Mouse (Mus musculus) hindbrain, embryonic 11.5 days (tissue): ENCODE results near the gene Gpr45. TPM values are rescaled to one million over a fixed set of nuclear protein-coding genes. Genes with fewer than 3 reads are reported as not detected.

Experiments used
- ATAC-seq: fragments of 200-750 bp; cut with Nextera tagmentation; 2 replicates; pipeline ENCODE4 v1.8.0; 2017; ENCODE audit warnings: mild to moderate bottlenecking, moderate TSS enrichment, moderate library complexity; ENCODE audit not compliant: low FRiP score
- DNase-seq: peaks from one replicate; pipeline ENCODE4 v3.0.0-alpha.2; 2015; ENCODE audit warnings: low spot score
- H3K27ac ChIP-seq: fragments of 300-500 bp; sonication (generic); 2 replicates; pipeline ENCODE4 v1.5.1; 2014; ENCODE audit warnings: mild to moderate bottlenecking, low read depth, low read length
- H3K27me3 ChIP-seq: fragments of 300-500 bp; sonication (generic); 2 replicates; pipeline ENCODE4 v1.6.1; 2014; ENCODE audit warnings: mild to moderate bottlenecking, low read length, moderate library complexity, mixed read lengths; ENCODE audit not compliant: control insufficient read depth, insufficient read depth
- H3K36me3 ChIP-seq: fragments of 300-500 bp; sonication (generic); 2 replicates; pipeline ENCODE4 v1.6.1; 2014; ENCODE audit warnings: mild to moderate bottlenecking, low read length, moderate library complexity, mixed read lengths; ENCODE audit not compliant: control insufficient read depth, insufficient read depth
- H3K4me1 ChIP-seq: fragments of 300-500 bp; sonication (generic); replicated peaks from 2 replicates; pipeline ENCODE4 v1.6.1; 2014; ENCODE audit warnings: low read length, mixed read lengths; ENCODE audit not compliant: control insufficient read depth, insufficient read depth
- H3K4me2 ChIP-seq: fragments of 300-500 bp; sonication (generic); replicated peaks from 2 replicates; pipeline ENCODE4 v1.6.1; 2014; ENCODE audit warnings: mild to moderate bottlenecking, low read depth, low read length
- H3K4me3 ChIP-seq: fragments of 300-500 bp; sonication (generic); 2 replicates; pipeline ENCODE4 v1.5.1; 2014; ENCODE audit warnings: low read depth, low read length
- H3K9ac ChIP-seq: fragments of 300-500 bp; sonication (generic); 2 replicates; pipeline ENCODE4 v1.6.1; 2014; ENCODE audit warnings: low read depth, low read length
- H3K9me3 ChIP-seq: fragments of 300-500 bp; sonication (generic); 2 replicates; pipeline ENCODE4 v1.6.1; 2016; ENCODE audit warnings: low read length; ENCODE audit not compliant: control insufficient read depth
- WGBS: fragments of 180-500 bp; shearing (Covaris S2); extraction: QIAGEN DNeasy Blood & Tissue Kit; methylation state at CpG from one replicate; pipeline ENCODE4 v1.1.7; 2014; 5-methylcytosine and 5-hydroxymethylcytosine counted together
- polyA plus RNA-seq: library from polyadenylated mRNA; unstranded; fragments of >200 nt; fragmentation: Nextera tagmentation; extraction: Ambion mirVana; gene quantifications from 2 replicates; pipeline ENCODE4 v1.2.1, GENCODE M21; 2014

Gene Gpr45
- polyA plus RNA-seq, 1 experiment from 2014 or later: 15.7 TPM

- Histone ChIP-seq H3K4me2 (no peak overlapping the region), H3K27me3 (no peaks in the 10 kb centered on the region), H3K4me3 (no peak overlapping the region), H3K9me3 (no peaks in the 10 kb centered on the region), H3K9ac (no peak overlapping the region), H3K4me1 (no peaks in the 10 kb centered on the region), H3K27ac (no peak overlapping the region), H3K36me3 (no peaks in the 10 kb centered on the region)
- ATAC-seq (no peak), DNase-seq (no peak)
- WGBS: 84% methylated on average over 4 of the region's 4 CpGs
Observed at GRCm38 (mm10) chr1:42948486-42948885, 4.2 kb upstream of the Gpr45 start.

- 2% methylated on average over 14 of the region's 16 CpGs for WGBS
Observed at GRCm38 (mm10) chr1:42953482-42953822, 780 bp downstream of the Gpr45 start.

DNA sequence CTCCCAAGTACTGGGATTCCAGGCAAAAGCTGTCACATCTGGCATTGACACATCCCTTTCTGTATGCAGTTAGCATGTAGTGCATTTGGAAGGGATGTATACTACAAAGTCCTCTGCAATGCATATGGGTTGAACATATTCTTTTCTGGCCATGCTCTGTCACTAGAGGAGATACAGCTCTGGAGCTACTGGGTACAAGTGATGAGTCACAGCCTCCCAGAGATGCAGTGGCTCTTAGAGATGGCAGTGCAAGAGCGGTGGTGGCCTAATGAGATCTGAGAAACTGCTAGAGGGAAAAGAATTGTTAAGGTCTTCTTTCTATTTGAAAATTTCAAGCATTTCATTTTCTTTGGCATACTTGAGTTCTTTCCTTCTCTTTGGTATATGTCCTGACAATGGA, 4.2 kb downstream of the Gpr45 start:
- ATAC-seq (no peak), DNase-seq (no peak)
- H3K27me3 ChIP-seq: no peaks in the 10 kb centered on the region
- H3K9ac ChIP-seq: no peak overlapping the region
- H3K36me3 ChIP-seq: no peaks in the 10 kb centered on the region
- WGBS: 100% methylated on average over 1 of the region's 1 CpGs
- no peak overlapping the region for H3K4me3 ChIP-seq
- H3K9me3 ChIP-seq: no peaks in the 10 kb centered on the region
- H3K27ac ChIP-seq: no peak overlapping the region
- H3K4me2 ChIP-seq: no peak overlapping the region
- no peaks in the 10 kb centered on the region for H3K4me1 ChIP-seq

More at GRCm38 (mm10) chr1:42953482-42953822, 780 bp downstream of the Gpr45 start:
- Histone ChIP-seq H3K27ac (peak overlapping the region; percentile 85), H3K36me3 (no peaks in the 10 kb centered on the region), H3K4me3 (peak overlapping the region; percentile 71), H3K4me1 (no peaks in the 10 kb centered on the region), H3K4me2 (peak overlapping the region; percentile 70), H3K9ac (peak overlapping the region; percentile 97), H3K9me3 (no peaks in the 10 kb centered on the region), H3K27me3 (no peaks in the 10 kb centered on the region)
- DNase-seq: no peak
- ATAC-seq: peak; percentile 62

- Histone ChIP-seq H3K27me3 (no peaks in the 10 kb centered on the region), H3K4me1 (no peaks in the 10 kb centered on the region), H3K36me3 (no peaks in the 10 kb centered on the region), H3K4me3 (no peak overlapping the region), H3K9me3 (no peaks in the 10 kb centered on the region), H3K27ac (no peak overlapping the region), H3K4me2 (no peak overlapping the region), H3K9ac (no peak overlapping the region)
- DNase-seq: no peak
- ATAC-seq: no peak
- 77% methylated on average over 8 of the region's 8 CpGs for WGBS
Observed at GRCm38 (mm10) chr1:42983082-42983771, 30.6 kb downstream of the Gpr45 start.

GRCm38 (mm10) chr1:42984119-42984518, 31.4 kb downstream of the Gpr45 start:
- H3K9ac ChIP-seq: no peak overlapping the region
- no peak overlapping the region for H3K27ac ChIP-seq
- H3K9me3 ChIP-seq: no peaks in the 10 kb centered on the region
- H3K4me1 ChIP-seq: no peaks in the 10 kb centered on the region
- DNase-seq: no peak
- no peak for ATAC-seq
- H3K4me3 ChIP-seq: no peak overlapping the region
- 83% methylated on average over 3 of the region's 3 CpGs for WGBS
- no peaks in the 10 kb centered on the region for H3K36me3 ChIP-seq
- no peaks in the 10 kb centered on the region for H3K27me3 ChIP-seq
- H3K4me2 ChIP-seq: no peak overlapping the region

- H3K4me2 ChIP-seq: no peak overlapping the region
- no peak for ATAC-seq
- no peak overlapping the region for H3K4me3 ChIP-seq
- DNase-seq: no peak
- 92% methylated on average over 2 of the region's 2 CpGs for WGBS
- H3K9me3 ChIP-seq: no peaks in the 10 kb centered on the region
- H3K27me3 ChIP-seq: no peaks in the 10 kb centered on the region
- H3K4me1 ChIP-seq: no peaks in the 10 kb centered on the region
- no peak overlapping the region for H3K9ac ChIP-seq
- no peaks in the 10 kb centered on the region for H3K36me3 ChIP-seq
- no peak overlapping the region for H3K27ac ChIP-seq
Observed at GRCm38 (mm10) chr1:42988996-42989395, 36.3 kb downstream of the Gpr45 start.

GRCm38 (mm10) chr1:43006051-43006514, 53.4 kb downstream of the Gpr45 start:
- H3K4me2 ChIP-seq: 0 out of 2 replicates have a peak overlapping the region, but pooled peaks have one; percentile 18
- H3K9ac ChIP-seq: no peak overlapping the region
- H3K27ac ChIP-seq: peak overlapping the region; percentile 62
- ATAC-seq (peak; percentile 96), DNase-seq (peak; percentile 68)
- H3K9me3 ChIP-seq: no peaks in the 10 kb centered on the region
- no peaks in the 10 kb centered on the region for H3K27me3 ChIP-seq
- no peaks in the 10 kb centered on the region; the same call in 1 of the 2 replicates for H3K4me1 ChIP-seq
- H3K4me3 ChIP-seq: no peak overlapping the region
- WGBS: 30% methylated on average over 12 of the region's 13 CpGs
- no peaks in the 10 kb centered on the region for H3K36me3 ChIP-seq

DNA sequence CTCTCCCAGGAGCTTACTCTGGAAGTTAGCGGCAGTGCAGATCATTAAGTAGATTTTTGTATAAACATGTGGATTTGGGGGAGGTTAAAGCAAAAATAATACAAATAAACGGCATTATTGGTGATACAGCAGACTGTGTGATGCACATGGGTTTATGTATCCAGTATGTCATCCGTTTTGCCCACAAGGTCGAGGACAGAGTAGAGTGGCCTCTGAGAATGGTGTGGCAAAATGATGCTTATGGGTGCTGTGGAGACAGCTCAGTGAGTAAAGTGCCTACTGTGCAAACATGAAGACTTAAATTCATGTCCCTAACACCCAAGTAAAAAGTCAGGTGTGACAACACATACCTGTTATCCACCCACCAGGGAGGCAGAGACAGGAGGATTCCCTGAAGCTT, 53.9 kb downstream of the Gpr45 start:
- H3K27me3 ChIP-seq: no peaks in the 10 kb centered on the region
- H3K36me3 ChIP-seq: no peaks in the 10 kb centered on the region
- H3K9me3 ChIP-seq: no peaks in the 10 kb centered on the region
- DNase-seq: no peak
- no peaks in the 10 kb centered on the region; the same call in 1 of the 2 replicates for H3K4me1 ChIP-seq
- 0 out of 2 replicates have a peak overlapping the region, but pooled peaks have one; percentile 18 for H3K4me2 ChIP-seq
- peak overlapping the region; percentile 62 for H3K27ac ChIP-seq
- no peak overlapping the region for H3K4me3 ChIP-seq
- H3K9ac ChIP-seq: no peak overlapping the region
- ATAC-seq: peak; percentile 43; the same call in 1 of the 2 replicates
- WGBS: 79% methylated on average over 4 of the region's 4 CpGs

GRCm38 (mm10) chr1:43010461-43010860, 57.8 kb downstream of the Gpr45 start:
- no peak overlapping the region for H3K27ac ChIP-seq
- H3K9me3 ChIP-seq: no peaks in the 10 kb centered on the region
- no peak for DNase-seq
- no peak overlapping the region for H3K9ac ChIP-seq
- H3K4me3 ChIP-seq: no peak overlapping the region
- H3K36me3 ChIP-seq: no peaks in the 10 kb centered on the region
- H3K4me1 ChIP-seq: no peaks in the 10 kb centered on the region; the same call in 1 of the 2 replicates
- WGBS: 86% methylated on average over 4 of the region's 4 CpGs
- no peaks in the 10 kb centered on the region for H3K27me3 ChIP-seq
- H3K4me2 ChIP-seq: no peak overlapping the region
- no peak for ATAC-seq
